Comparison of ENCODE assay signal across 1 mouse cellular context in the genomic region with DNA sequence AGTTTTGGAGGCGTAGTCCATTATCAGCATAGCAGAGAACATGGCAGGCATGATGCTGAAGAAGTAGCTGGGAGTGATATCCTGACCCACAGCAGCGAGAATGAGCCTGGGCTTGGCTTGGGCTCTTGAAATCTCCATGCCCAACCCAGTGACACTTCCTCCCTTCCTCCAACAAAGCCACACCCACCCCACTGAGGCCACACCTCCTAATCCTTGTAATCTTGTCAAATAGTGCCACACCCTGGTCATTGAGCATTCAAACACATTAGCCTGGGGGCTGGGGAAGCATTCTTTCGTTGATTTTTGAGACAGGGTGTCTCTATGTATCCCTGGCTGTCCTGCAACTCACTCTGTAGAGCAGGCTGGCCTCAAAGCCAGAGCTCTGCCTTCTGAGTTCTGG.
TF ChIP-seq lines count a peak whose summit lies in the region.

No protein-coding gene starts in this region.

TF ChIP-seq in MEL, 35 proteins besides CTCF, POLR2A, EP300 and RAD21 (continued from another document):
- TF ChIP-seq SMC3 (IDR thresholded peaks at IDR 0.05; ENCODE audit: low read depth, low read length) (no peak), ZMIZ1 (IDR thresholded peaks at IDR 0.05; ENCODE audit: low read depth, low read length) (no peak), MEF2A (IDR thresholded peaks at IDR 0.05; ENCODE audit: extremely low read depth, insufficient replicate concordance, low read depth, low read length, poor library complexity, severe bottlenecking) (no peak)
